Mouse (Mus musculus) layer of hippocampus, postnatal 36 days (tissue): ENCODE measurements around the gene Gabra2. TPM values are rescaled to one million over a fixed set of nuclear protein-coding genes. Genes with fewer than 3 reads are reported as not detected.

Experiments used
- DNase-seq, 2 experiments: peaks; one replicate each; pipeline ENCODE4 v3.0.0; 2022
- total RNA-seq, 2 experiments: library from RNA; stranded (reverse); gene quantifications; 2 replicates each; pipeline ENCODE4 v1.2.3; 2021

Gabra2 gene
- 100 to 1,000 TPM; 149 to 155 TPM for total RNA-seq

DNA sequence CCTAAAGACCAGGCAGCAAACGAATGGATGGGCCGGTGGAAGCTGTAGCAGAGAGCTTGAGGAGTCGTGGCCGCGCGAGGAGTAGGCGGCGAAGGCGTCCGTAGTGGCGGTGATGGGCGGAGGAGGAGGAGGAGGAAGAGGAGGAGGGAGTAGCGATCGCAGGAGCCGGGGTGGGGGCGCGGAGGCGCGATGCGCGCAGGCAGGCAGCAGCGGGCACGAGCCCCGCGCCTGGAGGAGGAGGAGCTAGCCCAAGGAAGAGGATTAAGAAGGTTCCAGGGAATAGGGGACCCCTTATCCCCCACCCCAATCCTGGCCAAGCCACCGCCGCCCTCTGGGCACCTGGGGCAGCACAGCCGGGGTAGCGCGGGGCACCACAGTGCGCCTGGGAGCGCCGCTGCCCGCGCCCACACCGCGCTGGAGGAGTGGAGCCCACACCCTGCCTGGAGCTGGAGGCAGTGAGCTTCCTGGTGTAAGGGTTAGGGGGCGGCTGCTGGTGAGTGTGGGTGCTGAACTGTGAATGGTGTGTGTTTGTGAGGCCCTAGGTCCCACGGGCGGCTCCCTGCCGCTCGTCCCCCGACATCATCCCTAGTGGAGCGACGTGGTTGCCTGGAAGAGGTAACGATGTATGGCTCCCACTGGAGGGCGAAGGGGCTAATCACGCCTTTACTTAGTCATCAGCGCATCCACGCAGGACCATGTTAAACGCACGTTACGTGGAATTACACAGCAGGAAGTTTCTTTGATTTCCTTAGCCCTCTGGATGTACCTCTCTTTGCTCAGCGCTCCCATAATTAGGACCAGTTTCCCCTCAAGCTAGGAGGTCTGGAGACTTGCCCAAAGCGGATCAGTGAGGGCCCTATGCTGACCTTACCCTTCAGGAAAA is at the start of gene Gabra2:
TSS of gene Gabra2 (minus strand) at position 125 of the 883 bp plus-strand sequence.
- peak; percentile 84 to 88 for DNase-seq

DNA sequence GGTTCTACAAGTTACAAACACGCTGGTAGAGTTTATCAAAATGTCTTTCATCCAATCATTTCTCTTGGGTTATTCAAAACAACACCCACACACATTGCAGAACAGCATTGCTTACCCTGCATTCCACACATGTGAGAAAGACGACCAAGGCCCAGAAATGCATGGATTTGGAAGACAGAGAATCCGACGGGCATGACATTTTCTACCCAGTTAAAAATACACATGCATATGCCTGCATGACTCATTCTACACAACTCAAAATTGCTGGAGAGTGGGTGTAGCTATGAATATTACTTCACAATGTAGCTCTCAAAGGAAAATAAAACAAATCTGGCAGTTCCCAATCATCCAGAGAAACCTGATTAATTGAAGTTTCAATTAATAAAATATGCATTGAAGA is 41.0 kb upstream of the Gabra2 start:
- DNase-seq, result peak; percentile 10 to 15

DNA sequence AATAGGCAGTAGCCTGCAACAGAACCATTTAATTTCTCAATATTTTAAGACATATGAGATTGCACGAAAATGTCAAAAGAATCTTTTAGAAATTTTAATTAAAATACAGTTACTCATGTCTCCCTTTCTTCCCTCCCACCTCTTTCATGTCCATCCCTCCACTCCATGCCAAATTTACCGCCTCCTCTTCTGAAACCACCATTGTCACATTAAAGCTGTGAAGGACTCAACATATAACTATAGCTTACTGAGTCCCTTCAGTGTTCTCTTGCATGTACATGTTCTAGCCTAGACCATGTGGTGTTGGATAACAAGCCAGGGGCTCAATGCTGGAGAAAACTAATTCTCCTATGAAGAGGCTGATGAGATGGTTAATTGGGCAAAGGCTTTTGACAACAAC is 40.2 kb upstream of the Gabra2 start:
- no peak for DNase-seq

GRCm38 (mm10) chr5:71127721-71128120 is 32.1 kb upstream of the Gabra2 start:
- peak; percentile 42 to 45 for DNase-seq

GRCm38 (mm10) chr5:71115216-71115615 is 19.6 kb upstream of the Gabra2 start:
- no peak for DNase-seq

GRCm38 (mm10) chr5:71095180-71095579 is 469 bp downstream of the Gabra2 start:
- peak; percentile 62 for DNase-seq

- no peak for DNase-seq
Observed at GRCm38 (mm10) chr5:71094776-71095175, 873 bp downstream of the Gabra2 start.

- no peak for DNase-seq
Observed at GRCm38 (mm10) chr5:71093807-71094206, 1.8 kb downstream of the Gabra2 start.

DNA sequence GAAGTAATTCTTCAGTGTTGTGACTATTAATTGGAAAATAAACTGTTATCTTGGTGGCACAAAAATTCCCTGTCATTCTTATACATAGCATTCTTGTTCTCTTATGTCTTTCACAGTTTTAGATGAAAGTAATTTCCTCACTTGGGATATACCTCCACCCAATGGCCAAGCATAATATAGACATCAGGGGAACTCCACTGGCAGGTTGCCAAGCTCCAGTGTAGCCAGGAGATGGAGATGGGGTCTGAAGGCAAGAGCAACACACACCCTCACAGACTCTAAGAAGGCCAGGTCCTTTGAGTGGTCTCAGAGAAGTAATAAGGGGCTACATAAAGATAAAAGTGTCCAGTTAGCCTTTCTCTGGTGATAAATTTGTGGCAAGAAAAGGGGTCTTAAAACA is 3.2 kb downstream of the Gabra2 start:
- DNase-seq, result peak; percentile 29 to 35

DNA sequence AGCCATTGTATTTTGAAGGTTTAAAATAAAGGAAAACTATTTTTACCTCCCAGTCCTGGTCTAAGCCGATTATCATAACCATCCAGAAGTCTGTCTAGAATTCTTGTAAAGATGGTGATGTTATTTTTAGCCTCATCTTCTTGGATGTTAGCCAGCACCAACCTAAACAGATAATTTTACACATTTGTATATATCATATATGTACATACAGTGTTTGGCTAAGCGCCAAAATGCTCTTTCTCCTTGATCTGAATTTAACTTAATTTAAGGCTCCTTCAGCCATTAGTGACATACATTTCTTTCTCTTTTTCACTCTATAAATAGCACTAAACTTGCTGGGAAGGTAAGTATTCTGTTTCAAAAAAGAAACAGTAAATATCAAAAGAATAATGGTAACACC is 3.7 kb downstream of the Gabra2 start:
- no peak for DNase-seq

- no peak for DNase-seq
Observed at GRCm38 (mm10) chr5:71078861-71079260, 16.8 kb downstream of the Gabra2 start.

- DNase-seq, result peak; percentile 13 to 20
Observed at GRCm38 (mm10) chr5:71061696-71062095, 34.0 kb downstream of the Gabra2 start.

DNA sequence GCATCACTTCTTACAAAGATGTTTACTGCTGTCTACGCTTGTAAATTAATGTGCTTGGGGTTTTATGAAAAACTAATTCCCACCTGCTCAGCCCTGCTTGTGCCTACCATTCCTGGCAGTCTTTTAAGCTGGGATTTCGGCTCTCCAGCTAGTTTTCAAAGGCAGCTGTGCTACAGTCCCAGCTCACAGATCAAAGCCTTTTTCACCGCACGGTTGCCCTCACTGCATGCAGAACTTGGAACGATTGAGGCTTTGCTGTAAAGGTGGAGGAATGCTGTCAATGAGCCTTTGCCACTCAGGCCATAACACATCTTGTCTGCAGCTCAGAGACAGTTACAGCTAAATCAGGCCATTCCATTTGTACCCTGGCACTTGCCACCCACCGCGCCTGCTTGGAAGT is 37.6 kb downstream of the Gabra2 start:
- no peak for DNase-seq

- no peak for DNase-seq
Observed at GRCm38 (mm10) chr5:71037352-71037751, 58.3 kb downstream of the Gabra2 start.

DNA sequence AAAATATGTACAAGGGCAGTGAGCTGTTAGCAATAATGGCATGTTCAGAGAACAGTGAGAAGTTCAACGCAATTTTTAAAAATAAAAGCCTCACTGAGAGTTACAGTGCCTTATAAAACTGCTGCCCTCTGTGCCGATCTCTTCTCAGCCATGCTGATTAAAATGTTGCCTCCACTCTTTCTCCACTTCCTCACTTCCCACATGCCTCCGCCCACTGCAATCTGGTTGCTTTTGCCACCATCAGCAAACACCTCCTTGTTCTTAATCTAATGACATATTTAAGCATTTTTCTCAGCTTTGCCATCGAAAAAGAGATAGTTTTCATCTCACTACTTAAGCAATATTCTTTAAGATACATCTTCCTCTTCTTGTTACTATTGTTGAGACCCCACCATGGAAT is 69.7 kb downstream of the Gabra2 start:
- peak; percentile 75 to 78 for DNase-seq

- no peak for DNase-seq
Observed at GRCm38 (mm10) chr5:71011751-71012150, 83.9 kb downstream of the Gabra2 start.

DNA sequence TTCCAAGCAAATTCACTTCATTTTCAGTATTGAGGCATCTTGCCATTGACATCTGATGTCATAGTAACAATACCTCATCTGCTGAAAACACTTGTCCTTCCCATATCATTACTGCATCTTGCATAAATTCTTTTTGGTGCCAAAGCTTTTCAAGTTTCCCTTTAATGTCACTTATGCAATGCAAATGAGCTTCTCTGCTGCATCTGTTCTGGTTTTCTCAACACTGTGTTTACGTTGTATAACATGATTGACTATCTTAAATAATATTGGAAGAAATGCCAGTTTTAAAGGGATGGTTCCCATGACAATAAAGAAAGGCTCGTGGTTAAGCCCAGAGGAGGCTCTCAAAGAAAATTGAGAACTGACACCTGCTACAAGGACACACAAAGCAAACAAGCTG is 84.4 kb downstream of the Gabra2 start:
- no peak for DNase-seq

DNA sequence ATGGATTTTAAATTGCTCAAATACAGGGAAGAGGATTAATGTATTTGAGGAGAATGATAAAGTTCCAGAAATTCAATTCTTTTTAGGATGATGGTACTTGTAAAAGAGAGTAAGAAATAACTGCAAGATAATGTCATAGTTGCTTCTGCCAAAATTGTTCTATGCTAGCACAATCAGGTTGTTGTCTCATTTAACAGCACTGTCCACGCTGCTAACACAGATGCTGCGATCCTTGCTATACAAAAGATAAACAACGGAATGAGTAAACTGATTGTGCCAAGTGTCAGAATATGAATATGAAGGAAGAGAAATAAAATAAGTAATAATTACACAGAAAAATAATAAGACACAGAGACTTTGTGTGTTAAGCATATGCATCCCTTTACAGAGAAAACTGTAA is 84.9 kb downstream of the Gabra2 start:
- no peak for DNase-seq

DNA sequence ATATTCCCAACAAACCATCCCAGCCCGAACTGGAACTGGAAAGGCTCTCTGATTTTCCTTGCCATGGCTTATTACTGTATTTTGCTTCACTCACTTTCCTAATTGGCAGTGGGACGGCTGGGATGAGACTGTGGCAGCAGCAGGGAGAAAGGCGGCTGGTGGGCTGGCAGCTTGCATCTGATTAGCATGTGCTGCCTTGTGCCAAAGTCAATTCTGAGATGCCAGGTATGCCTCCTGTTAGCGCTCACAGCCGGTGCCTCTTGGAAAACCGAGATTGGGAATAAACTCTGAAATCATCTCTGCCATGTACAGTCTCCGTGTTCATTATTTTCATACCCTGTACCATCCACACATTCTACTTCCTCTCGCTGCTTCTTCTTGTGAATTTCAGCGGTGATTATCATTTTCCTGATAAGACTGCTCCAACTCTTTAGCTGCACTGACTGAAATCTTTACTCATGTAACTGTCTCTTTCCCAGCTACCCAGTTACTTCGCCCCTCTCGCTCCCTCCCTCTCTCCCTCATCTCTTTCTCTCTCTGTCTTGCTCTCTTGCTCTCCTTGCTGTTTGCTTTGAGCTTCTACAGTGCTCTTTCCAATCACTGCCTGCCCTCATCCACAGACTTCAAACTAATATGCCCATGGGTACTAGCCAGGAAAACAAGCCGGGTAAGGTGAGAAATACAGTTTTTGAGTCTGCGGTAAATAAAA is 99.9 kb downstream of the Gabra2 start:
- DNase-seq, result peak; percentile 77 to 82

GRCm38 (mm10) chr5:70993281-70993680 is 102.4 kb downstream of the Gabra2 start:
- no peak for DNase-seq

GRCm38 (mm10) chr5:70990891-70991290 is 104.8 kb downstream of the Gabra2 start:
- DNase-seq, result no peak
